Mouse (Mus musculus) kidney, embryonic 15.5 days (tissue): ENCODE results near the gene Acoxl. TPM values are rescaled to one million over a fixed set of nuclear protein-coding genes. Genes with fewer than 3 reads are reported as not detected.

Source experiments
- ATAC-seq: fragments of 200-750 bp; cut with Nextera tagmentation; replicated peaks from 2 replicates; pipeline ENCODE4 v1.8.0; 2017; ENCODE audit warnings: moderate TSS enrichment; ENCODE audit not compliant: low FRiP score
- H3K27ac ChIP-seq: fragments of 300-500 bp; sonication (generic); 2 replicates; pipeline ENCODE4 v1.5.1; 2015; ENCODE audit warnings: mild to moderate bottlenecking, inconsistent platforms
- H3K27me3 ChIP-seq: fragments of 300-500 bp; sonication (generic); 2 replicates; pipeline ENCODE4 v1.6.1; 2015; ENCODE audit warnings: inconsistent platforms
- H3K36me3 ChIP-seq: fragments of 300-500 bp; sonication (generic); 2 replicates; pipeline ENCODE4 v1.6.1; 2015; ENCODE audit warnings: inconsistent platforms
- H3K4me1 ChIP-seq: fragments of 300-500 bp; sonication (generic); 2 replicates; pipeline ENCODE4 v1.6.1; 2015; ENCODE audit warnings: inconsistent platforms
- H3K4me2 ChIP-seq: fragments of 300-500 bp; sonication (generic); 2 replicates; pipeline ENCODE4 v1.6.1; 2015; ENCODE audit warnings: moderate library complexity, mild to moderate bottlenecking, inconsistent platforms
- H3K4me3 ChIP-seq: fragments of 300-500 bp; sonication (generic); replicated peaks from 2 replicates; pipeline ENCODE4 v1.5.1; 2015; ENCODE audit warnings: mild to moderate bottlenecking, inconsistent platforms
- H3K9ac ChIP-seq: fragments of 300-500 bp; sonication (generic); 2 replicates; pipeline ENCODE4 v1.6.1; 2015; ENCODE audit warnings: mild to moderate bottlenecking, inconsistent platforms
- H3K9me3 ChIP-seq: fragments of 300-500 bp; sonication (generic); replicated peaks from 2 replicates; pipeline ENCODE4 v1.6.1; 2016; ENCODE audit warnings: inconsistent platforms
- WGBS: fragments of 180-500 bp; shearing (Covaris S2); methylation state at CpG from one replicate; pipeline ENCODE4 v1.1.7; 2015; ENCODE audit warnings: mixed read lengths; 5-methylcytosine and 5-hydroxymethylcytosine counted together
- polyA plus RNA-seq: library from polyadenylated mRNA; unstranded; fragments of >200 nt; fragmentation: Nextera tagmentation; extraction: Ambion mirVana; gene quantifications from 2 replicates; pipeline ENCODE4 v1.2.1, GENCODE M21; 2015

The Acoxl gene
- polyA plus RNA-seq, 1 experiment from 2014 or later = 0.74 TPM

- ATAC-seq = no peak
- H3K4me2 ChIP-seq = no peak overlapping the region
- no peaks in the 10 kb centered on the region for H3K9me3 ChIP-seq
- no peaks in the 10 kb centered on the region for H3K4me1 ChIP-seq
- H3K9ac ChIP-seq = no peak overlapping the region
- H3K27ac ChIP-seq = no peak overlapping the region
- H3K27me3 ChIP-seq = no peaks in the 10 kb centered on the region
- WGBS = 76% methylated on average over 3 of the region's 3 CpGs
- no peaks in the 10 kb centered on the region for H3K36me3 ChIP-seq
- no peak overlapping the region for H3K4me3 ChIP-seq
Measured at GRCm38 (mm10) chr2:128114621-128115020, 275.9 kb downstream of the Acoxl start.

GRCm38 (mm10) chr2:128115579-128115978 is 276.9 kb downstream of the Acoxl start:
- no peaks in the 10 kb centered on the region for H3K27me3 ChIP-seq
- no peak for ATAC-seq
- H3K4me1 ChIP-seq = no peaks in the 10 kb centered on the region
- H3K9me3 ChIP-seq = no peaks in the 10 kb centered on the region
- no peak overlapping the region for H3K4me3 ChIP-seq
- no peak overlapping the region for H3K4me2 ChIP-seq
- 44% methylated on average over 4 of the region's 4 CpGs for WGBS
- no peak overlapping the region for H3K9ac ChIP-seq
- no peaks in the 10 kb centered on the region for H3K36me3 ChIP-seq
- no peak overlapping the region for H3K27ac ChIP-seq

GRCm38 (mm10) chr2:128117605-128118004 is 278.9 kb downstream of the Acoxl start:
- H3K36me3 ChIP-seq = no peaks in the 10 kb centered on the region
- no peaks in the 10 kb centered on the region for H3K9me3 ChIP-seq
- H3K27ac ChIP-seq = no peak overlapping the region
- peaks cover 7% of the 10 kb centered on the region for H3K4me1 ChIP-seq
- H3K9ac ChIP-seq = no peak overlapping the region
- 71% methylated on average over 7 of the region's 7 CpGs for WGBS
- H3K4me2 ChIP-seq = no peak overlapping the region
- no peak overlapping the region for H3K4me3 ChIP-seq
- H3K27me3 ChIP-seq = peaks cover 12% of the 10 kb centered on the region; the same call in 1 of the 2 replicates
- no peak for ATAC-seq

GRCm38 (mm10) chr2:128118971-128119370 is 280.3 kb downstream of the Acoxl start:
- no peak overlapping the region for H3K4me2 ChIP-seq
- no peaks in the 10 kb centered on the region for H3K9me3 ChIP-seq
- no peak overlapping the region for H3K9ac ChIP-seq
- H3K4me3 ChIP-seq = no peak overlapping the region
- peaks cover 20% of the 10 kb centered on the region for H3K4me1 ChIP-seq
- H3K36me3 ChIP-seq = no peaks in the 10 kb centered on the region
- no peak overlapping the region for H3K27ac ChIP-seq
- ATAC-seq = no peak
- WGBS = 86% methylated on average over 9 of the region's 9 CpGs
- H3K27me3 ChIP-seq = peaks cover 25% of the 10 kb centered on the region

GRCm38 (mm10) chr2:128122491-128122890 is 283.8 kb downstream of the Acoxl start:
- WGBS = 3% methylated on average over 9 of the region's 9 CpGs
- Histone ChIP-seq H3K9me3 (no peaks in the 10 kb centered on the region), H3K9ac (peak overlapping the region; percentile 29; the same call in 1 of the 2 replicates), H3K36me3 (no peaks in the 10 kb centered on the region), H3K4me1 (peaks cover 35% of the 10 kb centered on the region), H3K27ac (no peak overlapping the region), H3K27me3 (peaks cover 37% of the 10 kb centered on the region), H3K4me2 (peak overlapping the region; percentile 97), H3K4me3 (peak overlapping the region; percentile 77)
- no peak for ATAC-seq

- Histone ChIP-seq H3K36me3 (no peaks in the 10 kb centered on the region), H3K4me1 (peaks cover 37% of the 10 kb centered on the region), H3K4me2 (peak overlapping the region; percentile 97), H3K4me3 (peak overlapping the region; percentile 77), H3K9ac (peak overlapping the region; percentile 29), H3K27me3 (peaks cover 37% of the 10 kb centered on the region), H3K9me3 (no peaks in the 10 kb centered on the region), H3K27ac (no peak overlapping the region)
- 3% methylated on average over 40 of the region's 40 CpGs for WGBS
- ATAC-seq = no peak
Measured at GRCm38 (mm10) chr2:128122891-128123771, 284.5 kb downstream of the Acoxl start.

- H3K4me3 ChIP-seq = peak overlapping the region; percentile 77
- 6% methylated on average over 23 of the region's 23 CpGs for WGBS
- H3K27me3 ChIP-seq = peaks cover 37% of the 10 kb centered on the region
- no peak for ATAC-seq
- peaks cover 47% of the 10 kb centered on the region for H3K4me1 ChIP-seq
- H3K9me3 ChIP-seq = no peaks in the 10 kb centered on the region
- H3K27ac ChIP-seq = no peak overlapping the region
- peaks cover 6% of the 10 kb centered on the region; the same call in 1 of the 2 replicates for H3K36me3 ChIP-seq
- peak overlapping the region; percentile 24; the same call in 1 of the 2 replicates for H3K9ac ChIP-seq
- peak overlapping the region; percentile 97 for H3K4me2 ChIP-seq
Measured at GRCm38 (mm10) chr2:128123921-128124683, 285.4 kb downstream of the Acoxl start.

- Histone ChIP-seq H3K4me3 (peak overlapping the region; percentile 77), H3K9ac (peak overlapping the region; percentile 71; the same call in 1 of the 2 replicates), H3K27ac (no peak overlapping the region), H3K4me1 (peaks cover 50% of the 10 kb centered on the region), H3K36me3 (peaks cover 11% of the 10 kb centered on the region; the same call in 1 of the 2 replicates), H3K27me3 (peaks cover 37% of the 10 kb centered on the region), H3K4me2 (peak overlapping the region; percentile 97), H3K9me3 (no peaks in the 10 kb centered on the region)
- ATAC-seq = no peak
- WGBS = 9% methylated on average over 15 of the region's 15 CpGs
Measured at GRCm38 (mm10) chr2:128124693-128125092, 286.0 kb downstream of the Acoxl start.

- peaks cover 59% of the 10 kb centered on the region for H3K4me1 ChIP-seq
- peaks cover 23% of the 10 kb centered on the region for H3K36me3 ChIP-seq
- WGBS = under 1% methylated on average over 60 of the region's 76 CpGs
- ATAC-seq = peak; percentile 87
- peaks cover 37% of the 10 kb centered on the region for H3K27me3 ChIP-seq
- peak within 1 kb of the TSS; percentile 92 for H3K27ac ChIP-seq
- peak within 1 kb of the TSS; percentile 71 for H3K9ac ChIP-seq
- peak within 1 kb of the TSS; percentile 77 for H3K4me3 ChIP-seq
- H3K4me2 ChIP-seq = peak within 1 kb of the TSS; percentile 97
- H3K9me3 ChIP-seq = no peaks in the 10 kb centered on the region
Measured at GRCm38 (mm10) chr2:128125635-128126470, 287.2 kb downstream of the Acoxl start, which contains the start of gene Bcl2l11. TSS of gene Bcl2l11 (plus strand) at chr2:128126038.

GRCm38 (mm10) chr2:128126591-128127051 is 287.9 kb downstream of the Acoxl start:
- peaks cover 31% of the 10 kb centered on the region for H3K36me3 ChIP-seq
- H3K9ac ChIP-seq = peak overlapping the region; percentile 71
- ATAC-seq = no peak
- peaks cover 34% of the 10 kb centered on the region for H3K27me3 ChIP-seq
- peak overlapping the region; percentile 92 for H3K27ac ChIP-seq
- peak overlapping the region; percentile 97 for H3K4me2 ChIP-seq
- H3K4me3 ChIP-seq = peak overlapping the region; percentile 77
- peaks cover 62% of the 10 kb centered on the region for H3K4me1 ChIP-seq
- under 1% methylated on average over 35 of the region's 35 CpGs for WGBS
- H3K9me3 ChIP-seq = no peaks in the 10 kb centered on the region

- Histone ChIP-seq H3K36me3 (peaks cover 33% of the 10 kb centered on the region), H3K27me3 (peaks cover 28% of the 10 kb centered on the region), H3K4me1 (peaks cover 60% of the 10 kb centered on the region), H3K4me2 (peak overlapping the region; percentile 97), H3K4me3 (peak overlapping the region; percentile 77), H3K27ac (peak overlapping the region; percentile 95), H3K9me3 (no peaks in the 10 kb centered on the region), H3K9ac (peak overlapping the region; percentile 71)
- ATAC-seq = peak; percentile 91
- 1% methylated on average over 62 of the region's 67 CpGs for WGBS
Measured at GRCm38 (mm10) chr2:128127121-128127671, 288.5 kb downstream of the Acoxl start.
